Mouse (Mus musculus): ENCODE measurements around the gene Manf. TPM values are rescaled to one million over a fixed set of nuclear protein-coding genes. Genes with fewer than 3 reads are reported as not detected.
A peak's percentile ranks its signal among the peaks of the same experiment; 100 is the strongest.

The Manf gene
- total RNA-seq, 2 experiments from 2014 or later = 77.7 to 112 TPM

- ATAC-seq (replicated peaks; ENCODE audit: low FRiP score, poor library complexity, severe bottlenecking) = peak; percentile 32; the same call in 1 of the 2 replicates
These were observed 5.7 kb downstream of the Manf start for GRCm38 (mm10) chr9:106885901-106886731.

- no peak for ATAC-seq (replicated peaks; ENCODE audit: low FRiP score, poor library complexity, severe bottlenecking)
These were observed 6.5 kb downstream of the Manf start for GRCm38 (mm10) chr9:106884996-106885900.

- no peak for ATAC-seq (replicated peaks; ENCODE audit: low FRiP score, poor library complexity, severe bottlenecking)
These were observed 7.5 kb downstream of the Manf start for GRCm38 (mm10) chr9:106884306-106884705.

- no peak for ATAC-seq (replicated peaks; ENCODE audit: low FRiP score, poor library complexity, severe bottlenecking)
These were observed 8.7 kb downstream of the Manf start for GRCm38 (mm10) chr9:106883085-106883484.

GRCm38 (mm10) chr9:106882176-106882575 lies 9.6 kb downstream of the Manf start:
- ATAC-seq (replicated peaks; ENCODE audit: low FRiP score, poor library complexity, severe bottlenecking) = no peak

- no peak for ATAC-seq (replicated peaks; ENCODE audit: low FRiP score, poor library complexity, severe bottlenecking)
These were observed 10.6 kb downstream of the Manf start for GRCm38 (mm10) chr9:106881071-106881755.

- ATAC-seq (replicated peaks; ENCODE audit: low FRiP score, poor library complexity, severe bottlenecking) = no peak
These were observed 12.3 kb downstream of the Manf start for GRCm38 (mm10) chr9:106879471-106879870.

- ATAC-seq (replicated peaks; ENCODE audit: low FRiP score, poor library complexity, severe bottlenecking) = no peak
These were observed 15.1 kb downstream of the Manf start for GRCm38 (mm10) chr9:106876666-106877065.

GRCm38 (mm10) chr9:106874216-106874615 lies 17.6 kb downstream of the Manf start:
- no peak for ATAC-seq (replicated peaks; ENCODE audit: low FRiP score, poor library complexity, severe bottlenecking)

- no peak for ATAC-seq (replicated peaks; ENCODE audit: low FRiP score, poor library complexity, severe bottlenecking)
These were observed 33.7 kb downstream of the Manf start for GRCm38 (mm10) chr9:106858036-106858435.

GRCm38 (mm10) chr9:106856664-106857063 lies 35.1 kb downstream of the Manf start:
- no peak for ATAC-seq (replicated peaks; ENCODE audit: low FRiP score, poor library complexity, severe bottlenecking)

- ATAC-seq (replicated peaks; ENCODE audit: low FRiP score, poor library complexity, severe bottlenecking) = no peak
These were observed 49.0 kb downstream of the Manf start for GRCm38 (mm10) chr9:106842800-106843199.

- no peak for ATAC-seq (replicated peaks; ENCODE audit: low FRiP score, poor library complexity, severe bottlenecking)
These were observed 51.2 kb downstream of the Manf start for GRCm38 (mm10) chr9:106840569-106840968.

- peak; percentile 92 for ATAC-seq (replicated peaks; ENCODE audit: low FRiP score, poor library complexity, severe bottlenecking)
These were observed 69.2 kb downstream of the Manf start for GRCm38 (mm10) chr9:106822381-106823104.

GRCm38 (mm10) chr9:106821618-106822380 lies 70.0 kb downstream of the Manf start, which contains the start of gene Dcaf1:
Gene Dcaf1, plus strand, starts transcription at chr9:106821874.
- ATAC-seq (replicated peaks; ENCODE audit: low FRiP score, poor library complexity, severe bottlenecking) = peak; percentile 94

- ATAC-seq (replicated peaks; ENCODE audit: low FRiP score, poor library complexity, severe bottlenecking) = no peak
These were observed 70.6 kb downstream of the Manf start for GRCm38 (mm10) chr9:106821050-106821617.

GRCm38 (mm10) chr9:106819201-106819600 lies 72.6 kb downstream of the Manf start:
- no peak for ATAC-seq (replicated peaks; ENCODE audit: low FRiP score, poor library complexity, severe bottlenecking)

GRCm38 (mm10) chr9:106818191-106818590 lies 73.6 kb downstream of the Manf start:
- no peak for ATAC-seq (replicated peaks; ENCODE audit: low FRiP score, poor library complexity, severe bottlenecking)
